Mouse (Mus musculus) spleen, postnatal 14 days (tissue): ENCODE measurements around the gene Sel1l3.

Experiments used
- DNase-seq, 2 experiments: peaks; one replicate each; pipeline ENCODE4 v3.0.0; 2021 to 2022; ENCODE audit warnings: low spot score in 2 of 2

Gene Sel1l3

GRCm38 (mm10) chr5:53091331-53091730 is 122.4 kb downstream of the Sel1l3 start:
- no peak for DNase-seq

- no peak for DNase-seq
Observed at GRCm38 (mm10) chr5:53087452-53087851, 126.3 kb downstream of the Sel1l3 start.

- DNase-seq: no peak
Observed at GRCm38 (mm10) chr5:53078453-53078852, 135.3 kb downstream of the Sel1l3 start.

- DNase-seq: no peak
Observed at GRCm38 (mm10) chr5:53074553-53074952, 139.2 kb downstream of the Sel1l3 start.

DNA sequence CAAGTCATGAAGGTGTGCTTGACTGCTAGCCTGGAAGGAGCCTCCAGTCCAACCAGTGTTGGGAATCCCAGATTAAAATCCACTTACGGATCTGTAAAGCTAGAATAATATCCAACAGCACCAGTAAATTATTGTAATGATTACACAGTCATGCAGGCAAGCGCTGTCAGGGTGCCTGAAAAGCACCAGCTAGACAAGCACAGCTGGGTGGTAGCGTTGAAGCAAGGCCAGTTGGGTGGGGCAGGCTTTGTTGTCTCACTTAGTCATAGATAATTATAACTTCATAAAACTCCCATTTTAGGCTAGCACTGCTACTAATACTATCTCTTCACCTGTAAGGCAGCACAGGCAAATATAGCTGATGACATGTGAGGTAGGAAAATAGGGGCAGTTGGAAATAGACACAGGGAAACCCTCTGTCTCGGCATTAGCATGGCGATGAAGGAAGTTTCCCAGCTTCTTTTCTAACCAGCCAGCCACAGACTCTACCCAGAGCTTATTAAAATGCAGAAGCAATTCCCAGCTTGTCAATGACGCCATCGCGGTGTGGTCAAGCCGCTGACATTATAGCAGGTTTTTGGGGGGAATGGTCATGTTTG is 152.1 kb downstream of the Sel1l3 start:
- no peak for DNase-seq
